Mouse (Mus musculus) hematopoietic stem cell, adult 5-6 weeks (primary cell): ENCODE measurements around the gene Hexim2. TPM values are rescaled to one million over a fixed set of nuclear protein-coding genes. Genes with fewer than 3 reads are reported as not detected.

Experiments
- ATAC-seq, 2 experiments: fragments of 125-278 bp in 1 of 2; replicated peaks in 1 of 2; 2 replicates each; pipeline ENCODE4 v1.8.0; 2016 to 2017; ENCODE audit warnings: inconsistent platforms in 2 of 2, mild to moderate bottlenecking in 2 of 2, moderate number of reproducible peaks in 2 of 2, low read depth in 1 of 2, moderate TSS enrichment in 1 of 2; ENCODE audit not compliant: low FRiP score in 2 of 2, poor library complexity in 2 of 2, severe bottlenecking in 2 of 2, insufficient read depth in 1 of 2, low TSS enrichment in 1 of 2
- total RNA-seq: library from RNA; stranded (forward); fragments of 172-1452, 232-1000 nt; gene quantifications from 2 replicates; pipeline ENCODE4 v1.2.3, GENCODE M21; 2017

Gene Hexim2
- total RNA-seq, 1 experiment from 2014 or later, result 2.4 TPM

- no peak for ATAC-seq
Measured at GRCm38 (mm10) chr11:103133456-103134185, 1.4 kb downstream of the Hexim2 start.

- ATAC-seq, result no peak
Measured at GRCm38 (mm10) chr11:103134221-103134620, 2.0 kb downstream of the Hexim2 start.

GRCm38 (mm10) chr11:103136039-103136577 is 3.9 kb downstream of the Hexim2 start:
- ATAC-seq, result no peak

- ATAC-seq, result no peak
Measured at GRCm38 (mm10) chr11:103139951-103140762, 7.9 kb downstream of the Hexim2 start.

DNA sequence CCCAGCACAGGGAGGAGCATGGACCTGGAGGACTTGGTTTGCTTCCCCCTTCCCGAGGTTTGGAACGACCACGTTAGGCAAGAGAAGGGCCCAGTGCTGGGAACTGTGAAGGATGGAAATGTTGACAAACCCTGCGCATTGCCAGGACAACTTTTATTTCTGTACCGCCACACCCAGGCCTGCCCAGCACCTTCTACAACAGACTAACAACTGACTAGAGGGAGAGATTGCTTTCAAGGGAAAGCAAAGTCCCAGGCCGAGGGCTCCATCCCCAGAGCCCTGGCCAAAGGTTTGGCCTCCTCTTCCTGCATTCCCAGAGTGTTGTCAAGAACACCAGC is 8.5 kb downstream of the Hexim2 start:
- ATAC-seq, result no peak

DNA sequence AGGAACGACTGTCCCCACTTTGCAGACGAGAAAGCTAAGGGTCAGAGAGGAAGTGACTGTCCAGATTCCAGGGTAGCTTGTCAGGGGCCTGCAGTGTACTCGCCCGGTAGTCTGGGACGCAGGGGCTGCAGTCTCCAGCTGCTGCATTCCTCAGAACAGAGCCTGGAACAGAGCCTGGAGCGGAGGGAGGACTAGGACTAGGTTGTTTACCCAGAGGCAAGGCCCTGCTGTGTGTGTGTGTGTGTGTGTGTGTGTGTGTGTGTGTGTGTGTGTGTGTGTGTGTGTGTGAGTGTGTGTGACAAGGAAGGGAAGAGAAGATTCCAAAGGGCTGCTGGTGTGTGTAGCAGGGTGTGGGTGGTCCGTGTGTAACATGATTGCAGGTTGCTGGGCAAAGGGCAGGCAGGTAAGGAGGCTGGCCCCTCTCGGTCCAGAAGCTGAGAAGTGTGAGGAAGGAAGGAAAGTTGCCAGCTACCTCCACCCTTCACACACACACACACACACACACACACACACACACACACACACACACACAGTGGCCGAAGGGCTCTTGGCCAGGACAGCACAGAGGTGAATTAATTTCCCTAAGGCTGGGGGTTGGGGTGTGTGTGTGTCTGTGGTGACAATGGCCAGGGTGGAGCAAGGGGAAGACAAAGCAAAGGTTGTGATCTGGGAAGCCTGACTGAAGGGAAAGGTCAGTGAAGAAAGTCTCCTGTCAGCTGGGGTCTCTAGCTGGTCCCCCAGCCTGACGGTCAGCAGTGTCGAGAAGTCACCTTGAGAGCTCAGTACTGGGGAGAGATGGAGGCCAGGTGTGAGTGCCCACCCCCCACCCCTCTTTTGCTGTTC is 9.1 kb downstream of the Hexim2 start:
- no peak for ATAC-seq

- no peak for ATAC-seq
Measured at GRCm38 (mm10) chr11:103141944-103142255, 9.7 kb downstream of the Hexim2 start.

DNA sequence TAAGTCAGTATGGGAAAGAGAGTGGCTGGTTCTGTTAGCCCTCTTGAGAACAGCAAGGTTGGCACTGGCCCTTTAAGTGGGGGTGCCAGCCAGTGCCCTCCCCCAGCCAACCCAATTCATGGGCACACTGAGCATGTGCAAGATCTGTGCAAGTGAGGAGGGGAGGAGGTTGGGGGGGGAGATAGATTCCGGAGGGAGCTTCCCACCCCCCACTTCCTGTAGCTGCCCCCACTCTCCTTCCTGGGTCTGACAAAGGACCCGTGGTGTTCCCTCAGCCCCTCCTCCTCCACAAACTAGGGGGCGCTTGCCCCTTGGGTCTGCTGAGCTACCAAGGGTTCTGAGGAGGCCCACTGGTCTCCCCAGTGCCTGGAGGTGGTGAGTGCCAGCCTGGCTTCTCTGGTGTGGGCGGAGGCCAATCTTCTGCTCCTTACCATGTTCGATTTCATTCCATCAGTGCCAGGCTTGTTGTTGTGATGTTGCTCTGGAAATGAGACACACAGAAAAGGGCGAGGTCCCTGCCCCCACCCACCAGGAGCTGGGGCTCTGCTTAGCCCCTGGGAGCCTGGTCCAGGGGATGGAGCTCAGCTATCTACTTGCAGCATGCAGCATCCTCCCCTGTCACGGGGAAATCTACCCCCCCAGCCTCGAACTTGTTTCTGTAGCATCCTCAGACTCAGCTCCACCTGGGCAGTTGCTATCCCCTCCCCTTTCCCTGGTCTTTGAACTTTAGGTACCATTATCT is 10.4 kb downstream of the Hexim2 start:
- peak; percentile 46 to 65 for ATAC-seq

DNA sequence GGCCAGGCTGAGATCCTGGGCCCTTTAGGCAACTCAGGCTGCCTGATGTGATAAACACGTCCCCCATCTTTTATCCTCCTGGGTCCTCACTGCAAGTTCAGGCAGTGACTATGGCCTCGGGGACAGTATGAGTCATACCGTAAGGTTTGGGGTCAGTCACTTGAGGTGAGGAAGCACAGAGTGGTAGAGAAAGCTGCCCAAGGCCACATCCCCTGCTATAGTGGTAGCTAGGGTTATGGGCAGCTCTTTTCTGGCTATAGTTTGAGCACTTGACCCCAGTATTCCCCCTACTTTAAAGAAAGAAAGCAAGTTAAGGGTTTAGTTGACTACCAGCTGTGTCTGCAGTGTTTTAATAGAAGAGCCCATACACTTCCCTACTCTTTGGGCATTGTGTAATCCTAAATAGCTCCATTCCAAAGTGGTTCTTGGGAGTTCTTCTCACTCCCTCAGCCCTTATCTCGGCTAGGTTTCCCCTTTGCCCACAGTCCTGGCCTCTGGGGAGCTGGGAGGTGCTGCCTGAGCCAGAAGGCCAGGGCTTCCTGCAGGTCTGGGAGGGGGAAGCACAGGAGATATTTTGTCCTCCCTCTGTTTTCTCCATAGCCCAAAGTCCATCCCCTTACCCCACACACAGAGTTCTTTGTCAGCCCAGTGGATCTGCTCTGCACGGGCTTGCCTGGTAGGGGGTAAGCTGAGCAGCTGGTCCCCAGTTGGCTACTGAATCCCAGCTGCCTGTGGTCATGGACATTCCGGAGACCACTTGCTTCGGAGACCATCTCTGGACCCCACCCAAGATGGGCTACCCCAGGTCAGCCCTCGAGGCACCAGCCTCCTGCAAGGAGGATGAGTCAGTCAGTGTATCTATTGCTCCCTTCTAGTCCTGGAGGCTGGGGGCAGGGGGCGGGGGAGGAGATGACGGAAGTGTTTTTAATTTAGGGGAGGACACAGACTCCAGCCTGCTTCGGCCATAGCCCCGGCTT is 12.4 kb downstream of the Hexim2 start:
- no peak for ATAC-seq

- ATAC-seq, result peak in 1 of 2 experiments; percentile 34; a peak in 1 of 4 replicates
Measured at GRCm38 (mm10) chr11:103146386-103146785, 14.2 kb downstream of the Hexim2 start.

DNA sequence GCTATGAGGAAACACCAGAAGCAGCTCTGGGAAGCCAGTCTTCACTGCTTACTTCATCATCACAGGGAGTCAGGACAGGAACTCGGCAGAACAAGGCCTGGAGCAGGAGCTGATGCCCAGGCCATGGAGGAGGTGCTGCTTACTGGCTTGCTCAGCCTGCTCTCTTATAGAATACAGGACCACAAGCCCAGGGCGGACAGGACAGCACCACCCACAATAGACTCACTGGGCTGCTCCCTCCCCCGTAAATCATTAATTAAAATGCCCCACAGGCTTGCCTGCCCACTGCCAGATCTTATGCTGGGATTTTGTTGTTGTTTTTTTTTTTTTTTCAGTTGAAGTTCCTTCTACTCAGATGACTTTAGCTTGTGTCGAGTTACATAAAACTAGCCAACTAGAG is 15.5 kb downstream of the Hexim2 start:
- ATAC-seq, result no peak

DNA sequence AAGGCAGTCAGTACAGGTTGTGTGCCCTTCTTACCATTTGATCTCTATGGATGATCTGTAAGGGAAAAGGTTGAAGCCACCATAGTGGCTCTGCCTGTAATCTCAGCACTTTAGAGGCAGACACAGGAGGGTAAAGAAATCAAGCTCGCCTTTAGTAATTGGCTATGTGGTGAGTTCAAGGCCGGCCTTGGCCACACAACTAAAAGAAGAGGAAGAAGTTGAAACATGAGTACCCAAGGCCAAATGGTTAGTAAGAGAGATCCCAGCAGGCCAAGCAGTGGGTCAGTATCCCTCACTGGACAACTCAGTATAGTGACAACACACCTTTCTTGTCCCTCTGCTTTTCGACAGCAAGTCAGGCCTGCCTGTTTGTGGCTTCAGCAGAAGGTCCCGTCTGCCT is 17.5 kb downstream of the Hexim2 start:
- ATAC-seq, result no peak

DNA sequence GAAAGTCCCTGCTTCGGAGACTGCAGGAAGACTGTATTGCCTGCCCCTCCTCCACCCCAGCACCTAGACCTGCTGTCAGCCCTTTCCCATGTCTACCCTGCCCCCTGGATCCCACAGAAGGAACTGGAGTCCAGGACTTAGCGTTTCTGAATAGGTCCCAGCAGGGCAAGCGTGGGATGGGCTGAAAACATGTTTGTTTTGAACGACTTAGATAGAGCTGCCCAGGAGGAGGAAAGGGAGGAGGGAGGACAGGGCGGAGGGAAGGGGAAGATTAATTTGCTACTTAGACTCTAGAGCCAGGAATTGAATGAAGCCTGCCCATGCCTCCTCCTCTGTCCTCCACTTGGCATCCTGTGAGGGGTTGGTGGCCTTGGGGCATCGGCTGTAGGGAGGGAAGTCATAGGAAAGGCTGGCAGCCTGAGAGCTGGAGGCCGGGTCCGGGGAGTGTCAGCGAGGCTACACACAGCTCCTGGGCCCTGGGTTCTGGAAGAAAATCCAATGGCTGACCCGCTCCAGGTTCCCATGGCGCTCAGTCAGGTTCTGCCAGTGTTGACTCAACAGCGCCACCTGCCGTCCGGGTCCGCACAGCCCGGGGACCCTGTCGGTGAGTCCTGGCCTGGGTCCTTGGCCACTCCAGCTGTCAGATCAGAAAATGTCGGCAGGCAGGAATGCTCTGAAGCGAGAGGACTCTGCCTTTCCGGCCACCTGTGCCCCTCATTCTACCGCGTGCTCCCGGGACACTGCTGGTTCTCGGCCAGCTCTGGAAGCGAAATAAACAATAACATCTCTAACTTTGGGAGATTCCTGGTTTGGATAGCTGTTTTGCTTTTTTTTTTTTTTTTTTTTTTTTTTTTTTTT is 26.6 kb downstream of the Hexim2 start:
- peak; percentile 97 to 98 for ATAC-seq

- ATAC-seq, result no peak
Measured at GRCm38 (mm10) chr11:103160738-103161137, 28.5 kb downstream of the Hexim2 start.

DNA sequence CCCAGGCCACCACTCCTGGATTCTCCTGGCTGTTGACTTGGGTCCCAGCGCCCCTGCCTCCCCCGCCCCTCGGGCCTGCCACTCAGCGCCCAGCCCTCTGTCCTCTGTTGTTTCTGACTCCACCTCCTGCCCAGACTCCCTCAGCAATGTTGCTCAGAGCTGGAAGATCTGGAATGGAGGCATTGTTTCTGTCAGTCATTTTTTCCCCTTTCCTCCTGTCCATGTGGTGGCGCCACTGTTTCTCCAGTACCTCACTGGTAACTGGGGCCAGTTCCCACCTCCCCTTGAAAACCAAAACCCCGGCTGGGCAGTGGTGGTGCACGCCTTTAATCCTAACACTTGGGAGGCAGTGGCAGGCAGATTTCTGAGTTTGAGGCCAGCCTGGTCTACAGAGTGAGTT is 29.2 kb downstream of the Hexim2 start:
- ATAC-seq, result no peak
